Mouse (Mus musculus): ENCODE data around the gene Ptprb. TPM values are rescaled to one million over a fixed set of nuclear protein-coding genes. Genes with fewer than 3 reads are reported as not detected.
A peak's percentile ranks its signal among the peaks of the same experiment; 100 is the strongest.

Ptprb gene
- polyA plus RNA-seq, 1 experiment from 2014 or later: 2.2 TPM

- Histone ChIP-seq H3K9me3 (replicated peaks) (0 out of 2 replicates have a peak, but pooled peaks cover 4% of the 10 kb centered on the region), H3K4me3 (no peak overlapping the region), H3K9ac (no peak overlapping the region), H3K4me2 (no peak overlapping the region), H3K27me3 (no peaks in the 10 kb centered on the region), H3K4me1 (peaks cover 8% of the 10 kb centered on the region; the same call in 1 of the 2 replicates), H3K27ac (no peak overlapping the region), H3K36me3 (ENCODE audit: poor library complexity, severe bottlenecking) (no peaks in the 10 kb centered on the region)
- 62% methylated on average over 9 of the region's 9 CpGs for WGBS
- no peak for ATAC-seq
These were observed 135.5 kb downstream of the Ptprb start for GRCm38 (mm10) chr10:116410826-116411225.

- 0 out of 2 replicates have a peak, but pooled peaks have one; percentile 26 for ATAC-seq
- Histone ChIP-seq H3K9ac (no peak overlapping the region), H3K36me3 (ENCODE audit: poor library complexity, severe bottlenecking) (no peaks in the 10 kb centered on the region), H3K27ac (no peak overlapping the region), H3K4me2 (no peak overlapping the region), H3K4me1 (peaks cover 11% of the 10 kb centered on the region), H3K9me3 (replicated peaks) (peaks cover 4% of the 10 kb centered on the region; the same call in 1 of the 2 replicates), H3K27me3 (no peaks in the 10 kb centered on the region), H3K4me3 (no peak overlapping the region)
- WGBS: 29% methylated on average over 6 of the region's 6 CpGs
These were observed 140.8 kb downstream of the Ptprb start for GRCm38 (mm10) chr10:116416142-116416541.

- no peaks in the 10 kb centered on the region for H3K27me3 ChIP-seq
- H3K4me1 ChIP-seq: peaks cover 11% of the 10 kb centered on the region
- no peak overlapping the region for H3K4me3 ChIP-seq
- 72% methylated on average over 5 of the region's 5 CpGs for WGBS
- peaks cover 4% of the 10 kb centered on the region; the same call in 1 of the 2 replicates for H3K9me3 ChIP-seq (replicated peaks)
- H3K9ac ChIP-seq: no peak overlapping the region
- no peak for ATAC-seq
- H3K4me2 ChIP-seq: no peak overlapping the region
- H3K36me3 ChIP-seq (ENCODE audit: poor library complexity, severe bottlenecking): no peaks in the 10 kb centered on the region
- H3K27ac ChIP-seq: no peak overlapping the region
These were observed 141.4 kb downstream of the Ptprb start for GRCm38 (mm10) chr10:116416726-116417125.

GRCm38 (mm10) chr10:116418121-116418726 lies 142.9 kb downstream of the Ptprb start:
- Histone ChIP-seq H3K4me2 (no peak overlapping the region), H3K27ac (no peak overlapping the region), H3K9me3 (replicated peaks) (peaks cover 4% of the 10 kb centered on the region; the same call in 1 of the 2 replicates), H3K4me1 (peaks cover 11% of the 10 kb centered on the region), H3K9ac (no peak overlapping the region), H3K4me3 (no peak overlapping the region), H3K27me3 (no peaks in the 10 kb centered on the region), H3K36me3 (ENCODE audit: poor library complexity, severe bottlenecking) (no peaks in the 10 kb centered on the region)
- peak; percentile 69; the same call in 1 of the 2 replicates for ATAC-seq
- 69% methylated on average over 24 of the region's 24 CpGs for WGBS

- no peak for ATAC-seq
- WGBS: 65% methylated on average over 6 of the region's 6 CpGs
- no peak overlapping the region for H3K4me3 ChIP-seq
- no peaks in the 10 kb centered on the region for H3K27me3 ChIP-seq
- no peak overlapping the region for H3K9ac ChIP-seq
- H3K9me3 ChIP-seq (replicated peaks): no peaks in the 10 kb centered on the region; the same call in 1 of the 2 replicates
- no peaks in the 10 kb centered on the region for H3K36me3 ChIP-seq (ENCODE audit: poor library complexity, severe bottlenecking)
- H3K27ac ChIP-seq: no peak overlapping the region
- peaks cover 11% of the 10 kb centered on the region for H3K4me1 ChIP-seq
- H3K4me2 ChIP-seq: no peak overlapping the region
These were observed 145.7 kb downstream of the Ptprb start for GRCm38 (mm10) chr10:116420976-116421375.

GRCm38 (mm10) chr10:116422551-116422950 lies 147.2 kb downstream of the Ptprb start:
- H3K9me3 ChIP-seq (replicated peaks): no peaks in the 10 kb centered on the region; the same call in 1 of the 2 replicates
- H3K27ac ChIP-seq: no peak overlapping the region
- no peaks in the 10 kb centered on the region for H3K36me3 ChIP-seq (ENCODE audit: poor library complexity, severe bottlenecking)
- peaks cover 4% of the 10 kb centered on the region; the same call in 1 of the 2 replicates for H3K4me1 ChIP-seq
- H3K4me3 ChIP-seq: no peak overlapping the region
- 86% methylated on average over 2 of the region's 2 CpGs for WGBS
- H3K27me3 ChIP-seq: no peaks in the 10 kb centered on the region
- ATAC-seq: no peak
- H3K4me2 ChIP-seq: no peak overlapping the region
- H3K9ac ChIP-seq: no peak overlapping the region

GRCm38 (mm10) chr10:116424921-116425320 lies 149.6 kb downstream of the Ptprb start:
- Histone ChIP-seq H3K9ac (no peak overlapping the region), H3K4me3 (no peak overlapping the region), H3K36me3 (ENCODE audit: poor library complexity, severe bottlenecking) (0 out of 2 replicates have a peak, but pooled peaks cover 3% of the 10 kb centered on the region), H3K4me1 (peaks cover 4% of the 10 kb centered on the region; the same call in 1 of the 2 replicates), H3K27ac (no peak overlapping the region), H3K4me2 (no peak overlapping the region), H3K27me3 (no peaks in the 10 kb centered on the region), H3K9me3 (replicated peaks) (no peaks in the 10 kb centered on the region; the same call in 1 of the 2 replicates)
- 82% methylated on average over 6 of the region's 6 CpGs for WGBS
- ATAC-seq: no peak

- H3K27me3 ChIP-seq: no peaks in the 10 kb centered on the region
- no peak overlapping the region for H3K9ac ChIP-seq
- no peak overlapping the region for H3K4me2 ChIP-seq
- H3K4me3 ChIP-seq: no peak overlapping the region
- H3K4me1 ChIP-seq: no peaks in the 10 kb centered on the region
- H3K36me3 ChIP-seq (ENCODE audit: poor library complexity, severe bottlenecking): 0 out of 2 replicates have a peak, but pooled peaks cover 3% of the 10 kb centered on the region
- WGBS: 85% methylated on average over 7 of the region's 7 CpGs
- H3K9me3 ChIP-seq (replicated peaks): no peaks in the 10 kb centered on the region
- H3K27ac ChIP-seq: no peak overlapping the region
- ATAC-seq: no peak
These were observed 150.9 kb downstream of the Ptprb start for GRCm38 (mm10) chr10:116426176-116426575.

GRCm38 (mm10) chr10:116428026-116428780 lies 152.9 kb downstream of the Ptprb start:
- no peaks in the 10 kb centered on the region for H3K4me1 ChIP-seq
- no peak overlapping the region for H3K27ac ChIP-seq
- H3K9me3 ChIP-seq (replicated peaks): no peaks in the 10 kb centered on the region
- H3K4me3 ChIP-seq: no peak overlapping the region
- H3K36me3 ChIP-seq (ENCODE audit: poor library complexity, severe bottlenecking): 0 out of 2 replicates have a peak, but pooled peaks cover 3% of the 10 kb centered on the region
- no peak overlapping the region for H3K9ac ChIP-seq
- H3K4me2 ChIP-seq: no peak overlapping the region
- ATAC-seq: no peak
- WGBS: 96% methylated on average over 26 of the region's 26 CpGs
- no peaks in the 10 kb centered on the region for H3K27me3 ChIP-seq

- H3K4me1 ChIP-seq: no peaks in the 10 kb centered on the region
- H3K9ac ChIP-seq: no peak overlapping the region
- 80% methylated on average over 7 of the region's 7 CpGs for WGBS
- 0 out of 2 replicates have a peak, but pooled peaks cover 3% of the 10 kb centered on the region for H3K36me3 ChIP-seq (ENCODE audit: poor library complexity, severe bottlenecking)
- H3K4me2 ChIP-seq: no peak overlapping the region
- H3K27me3 ChIP-seq: no peaks in the 10 kb centered on the region
- no peak overlapping the region for H3K27ac ChIP-seq
- H3K9me3 ChIP-seq (replicated peaks): 0 out of 2 replicates have a peak, but pooled peaks cover 3% of the 10 kb centered on the region
- no peak overlapping the region for H3K4me3 ChIP-seq
- no peak for ATAC-seq
These were observed 157.1 kb downstream of the Ptprb start for GRCm38 (mm10) chr10:116432421-116432820.

- 89% methylated on average over 12 of the region's 12 CpGs for WGBS
These were observed 160.1 kb downstream of the Ptprb start for GRCm38 (mm10) chr10:116435455-116435854.

More at GRCm38 (mm10) chr10:116435455-116435854, 160.1 kb downstream of the Ptprb start:
- H3K9ac ChIP-seq: no peak overlapping the region
- H3K4me2 ChIP-seq: no peak overlapping the region
- no peaks in the 10 kb centered on the region for H3K27me3 ChIP-seq
- ATAC-seq: no peak
- peaks cover 16% of the 10 kb centered on the region for H3K9me3 ChIP-seq (replicated peaks)
- H3K4me1 ChIP-seq: no peaks in the 10 kb centered on the region
- H3K27ac ChIP-seq: no peak overlapping the region
- H3K4me3 ChIP-seq: no peak overlapping the region
- peaks cover 8% of the 10 kb centered on the region; the same call in 1 of the 2 replicates for H3K36me3 ChIP-seq (ENCODE audit: poor library complexity, severe bottlenecking)

Measured in forebrain, embryonic 13.5 days (tissue).